Mouse (Mus musculus) embryonic fibroblast, embryonic 13.5 days (primary cell): ENCODE measurements at regions not wholly inside any gene's neighbourhood (a gene's known extent, or its start where the extent isn't known, plus 50 kb on each side); places are given as distances from the start of the nearest gene placed in this dataset.

ENCODE experiments used
- CTCF ChIP-seq: IDR thresholded peaks from 2 replicates; pipeline ENCODE4 v1.5.1; 2011; ENCODE audit warnings: mild to moderate bottlenecking, control low read depth, low read length, moderate library complexity, borderline replicate concordance; ENCODE audit not compliant: insufficient read depth
- POLR2A ChIP-seq: IDR thresholded peaks from 2 replicates; pipeline ENCODE4 v1.6.1; 2011; ENCODE audit warnings: low read depth, mild to moderate bottlenecking, control low read depth, low read length, moderate library complexity

GRCm38 (mm10) chr3:149134028-149134938 is 143.9 kb upstream of the Adgrl2 start:
- TF ChIP-seq POLR2A (no peak), CTCF (no peak)
